Mouse (Mus musculus): ENCODE results near the gene Angptl4. TPM values are rescaled to one million over a fixed set of nuclear protein-coding genes. Genes with fewer than 3 reads are reported as not detected.

Gene Angptl4
- polyA plus RNA-seq, 1 experiment: not detected

- TF ChIP-seq GATA1 (IDR thresholded peaks at IDR 0.05; ENCODE audit: low read length): peak; percentile 79
Measured at GRCm38 (mm10) chr17:33746011-33746410, 35.6 kb downstream of the Angptl4 start.

- no peak for TF ChIP-seq GATA1 (IDR thresholded peaks at IDR 0.05; ENCODE audit: low read length)
Measured at GRCm38 (mm10) chr17:33744686-33745384, 36.8 kb downstream of the Angptl4 start.

DNA sequence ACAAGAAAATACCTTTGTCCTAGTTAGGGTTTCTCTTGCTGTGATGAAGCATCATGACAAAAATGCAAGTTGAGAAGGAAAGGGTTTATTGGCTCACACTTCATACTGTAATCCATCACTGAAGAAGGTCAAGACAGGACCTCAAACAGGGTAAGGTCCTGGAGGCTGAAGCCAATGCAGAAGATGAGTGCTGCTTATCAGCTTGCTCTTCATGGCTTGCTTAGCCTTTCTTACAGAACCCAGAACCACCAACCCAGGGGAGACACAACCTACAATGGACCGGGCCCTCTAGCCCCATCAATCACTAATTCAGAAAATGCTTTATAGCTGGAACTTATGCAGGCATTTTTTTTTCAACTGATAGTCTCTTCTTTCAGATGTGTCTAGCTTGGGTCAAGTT lies 39.2 kb downstream of the Angptl4 start:
- no peak for TF ChIP-seq GATA1 (IDR thresholded peaks at IDR 0.05; ENCODE audit: low read length)

GRCm38 (mm10) chr17:33729215-33729614 lies 52.4 kb downstream of the Angptl4 start:
- no peak for TF ChIP-seq GATA1 (IDR thresholded peaks at IDR 0.05; ENCODE audit: low read length)

DNA sequence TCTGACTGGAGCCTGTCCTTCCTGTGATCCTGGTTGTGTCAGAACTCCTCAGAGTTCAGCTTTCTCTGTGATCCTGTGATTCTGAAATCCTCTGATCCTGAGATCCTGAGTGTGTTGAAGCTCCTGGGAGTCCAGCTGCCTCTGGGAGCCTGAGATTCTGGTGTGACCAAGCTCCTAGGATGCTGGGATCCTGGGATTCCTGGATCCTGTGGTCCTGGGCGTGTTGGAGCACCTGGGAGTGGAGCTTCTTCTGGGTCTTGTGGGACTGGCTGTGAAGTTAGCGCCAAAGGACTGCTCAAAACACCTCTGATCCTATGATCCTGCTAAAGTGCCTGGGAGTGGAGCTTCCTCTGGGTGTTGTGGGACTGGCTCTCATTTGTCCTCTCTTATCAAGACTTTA lies 53.2 kb downstream of the Angptl4 start:
- no peak for TF ChIP-seq GATA1 (IDR thresholded peaks at IDR 0.05; ENCODE audit: low read length)

Other genes starting within 250 kb of the Angptl4 start
- gene Myo1f, start 226.1 kb downstream of the Angptl4 start, polyA plus RNA-seq (2012): not detected in 2 replicates
- 134 and 140 TPM in 2 replicates for gene Zfp414, start 152.7 kb downstream of the Angptl4 start, polyA plus RNA-seq (2012)
- not detected in 2 replicates for gene Pram1, start 143.8 kb downstream of the Angptl4 start, polyA plus RNA-seq (2012)
- gene Hnrnpm, start 95.0 kb downstream of the Angptl4 start, polyA plus RNA-seq (2012): 1,122 and 1,843 TPM in 2 replicates
- gene March2, start 63.2 kb downstream of the Angptl4 start, polyA plus RNA-seq (2012): 19.8 and 42.0 TPM in 2 replicates
- 99.8 and 157 TPM in 2 replicates for gene Rab11b, start 21.3 kb downstream of the Angptl4 start, polyA plus RNA-seq (2012)
- gene Kank3, start 28.7 kb upstream of the Angptl4 start, polyA plus RNA-seq (2012): 6.9 and 7.2 TPM in 2 replicates
- 1,425 and 5,080 TPM in 2 replicates for gene Rps28, start 42.7 kb upstream of the Angptl4 start, polyA plus RNA-seq (2012)
- 678 and 952 TPM in 2 replicates for gene Ndufa7, start 42.7 kb upstream of the Angptl4 start, polyA plus RNA-seq (2012)
- 9.3 and 14.4 TPM in 2 replicates for gene Cd320, start 61.3 kb upstream of the Angptl4 start, polyA plus RNA-seq (2012)
- not detected in 2 replicates for gene Gm7029, start 92.0 kb upstream of the Angptl4 start, polyA plus RNA-seq (2012)
- gene Kifc1, start 108.8 kb upstream of the Angptl4 start, polyA plus RNA-seq (2012): 88.1 and 95.0 TPM in 2 replicates
- not detected in 2 replicates for gene Platr17, start 123.3 kb upstream of the Angptl4 start, polyA plus RNA-seq (2012)
- 57.5 and 59.5 TPM in 2 replicates for gene Daxx, start 127.6 kb upstream of the Angptl4 start, polyA plus RNA-seq (2012)
- gene Tapbp, start 134.1 kb upstream of the Angptl4 start, polyA plus RNA-seq (2012): 77.2 and 82.0 TPM in 2 replicates
- gene Zbtb22, start 134.1 kb upstream of the Angptl4 start, polyA plus RNA-seq (2012): 49.7 and 50.9 TPM in 2 replicates
- 93.1 and 127 TPM in 2 replicates for gene Rgl2, start 147.7 kb upstream of the Angptl4 start, polyA plus RNA-seq (2012)
- gene Pfdn6, start 158.5 kb upstream of the Angptl4 start, polyA plus RNA-seq (2012): 358 and 374 TPM in 2 replicates
- gene Wdr46, start 158.8 kb upstream of the Angptl4 start, polyA plus RNA-seq (2012): 165 and 186 TPM in 2 replicates
- 11.6 and 14.2 TPM in 2 replicates for gene B3galt4, start 169.7 kb upstream of the Angptl4 start, polyA plus RNA-seq (2012)
- gene Vps52, start 174.0 kb upstream of the Angptl4 start, polyA plus RNA-seq (2012): 64.7 and 68.2 TPM in 2 replicates
- gene Rps18, start 174.2 kb upstream of the Angptl4 start, polyA plus RNA-seq (2012): 364 and 1,526 TPM in 2 replicates
- gene H2-K1, start 218.5 kb upstream of the Angptl4 start, polyA plus RNA-seq (2012): not detected in 2 replicates
- gene Ring1, start 242.8 kb upstream of the Angptl4 start, polyA plus RNA-seq (2012): 56.3 and 62.8 TPM in 2 replicates
- gene H2-Ke6, start 246.2 kb upstream of the Angptl4 start, polyA plus RNA-seq (2012): 64.0 and 94.1 TPM in 2 replicates
- 98.4 and 100 TPM in 2 replicates for gene Slc39a7, start 249.9 kb upstream of the Angptl4 start, polyA plus RNA-seq (2012)
- gene Rxrb, start 250.0 kb upstream of the Angptl4 start, polyA plus RNA-seq (2012): 176 and 194 TPM in 2 replicates